Mouse (Mus musculus): Measurements from ENCODE around the gene Arhgap33. TPM values are rescaled to one million over a fixed set of nuclear protein-coding genes. Genes with fewer than 3 reads are reported as not detected.

The Arhgap33 gene
- polyA plus RNA-seq, 1 experiment from 2014 or later: 12.1 TPM

- peak within 1 kb of the TSS; percentile 4; the same call in 1 of the 2 replicates for H3K9ac ChIP-seq (ENCODE audit: low read length)
- no peak within 1 kb of the TSS; the same call in 1 of the 2 replicates for H3K4me3 ChIP-seq (ENCODE audit: low read depth, low read length)
- H3K4me2 ChIP-seq (ENCODE audit: low read depth, severe bottlenecking): peak within 1 kb of the TSS; percentile 53; the same call in 1 of the 2 replicates
- 95% methylated on average over 12 of the region's 12 CpGs for WGBS
- DNase-seq (ENCODE audit: low spot score): no peak
- H3K27ac ChIP-seq (replicated peaks; ENCODE audit: low read depth, low read length): no peak within 1 kb of the TSS
- no peaks in the 10 kb centered on the region for H3K27me3 ChIP-seq (ENCODE audit: control insufficient read depth, insufficient read depth, low read length)
- peaks cover 6% of the 10 kb centered on the region; the same call in 1 of the 2 replicates for H3K4me1 ChIP-seq (ENCODE audit: control insufficient read depth, insufficient read depth, low read length)
- H3K9me3 ChIP-seq (ENCODE audit: control insufficient read depth, low read length): no peaks in the 10 kb centered on the region
- no peak for ATAC-seq (ENCODE audit: insufficient number of reproducible peaks, low FRiP score, low TSS enrichment, low read depth)
- peaks cover 14% of the 10 kb centered on the region for H3K36me3 ChIP-seq (ENCODE audit: control insufficient read depth, insufficient read depth, low read length)
These were observed 30.2 kb upstream of the Arhgap33 start, which contains the start of gene Igflr1 for GRCm38 (mm10) chr7:30564970-30565571. TSS of gene Igflr1 (plus strand) at chr7:30565427.

- DNase-seq (ENCODE audit: low spot score) (no peak), ATAC-seq (ENCODE audit: insufficient number of reproducible peaks, low FRiP score, low TSS enrichment, low read depth) (no peak; the same call in 1 of the 2 replicates)
- 25% methylated on average over 6 of the region's 6 CpGs for whole genome bisulfite sequencing
- Histone ChIP-seq H3K9ac (ENCODE audit: low read length) (peak overlapping the region; percentile 81; the same call in 1 of the 2 replicates), H3K4me3 (ENCODE audit: low read depth, low read length) (peak overlapping the region; percentile 71), H3K4me1 (ENCODE audit: control insufficient read depth, insufficient read depth, low read length) (peaks cover 6% of the 10 kb centered on the region), H3K27ac (replicated peaks; ENCODE audit: low read depth, low read length) (peak overlapping the region; percentile 92; the same call in 1 of the 2 replicates), H3K9me3 (ENCODE audit: control insufficient read depth, low read length) (no peaks in the 10 kb centered on the region), H3K27me3 (ENCODE audit: control insufficient read depth, insufficient read depth, low read length) (no peaks in the 10 kb centered on the region), H3K36me3 (ENCODE audit: control insufficient read depth, insufficient read depth, low read length) (peaks cover 8% of the 10 kb centered on the region; the same call in 1 of the 2 replicates), H3K4me2 (ENCODE audit: low read depth, severe bottlenecking) (peak overlapping the region; percentile 53)
These were observed 29.0 kb upstream of the Arhgap33 start for GRCm38 (mm10) chr7:30563906-30564280.

- Histone ChIP-seq H3K4me2 (ENCODE audit: low read depth, severe bottlenecking) (peak within 1 kb of the TSS; percentile 53), H3K36me3 (ENCODE audit: control insufficient read depth, insufficient read depth, low read length) (peaks cover 6% of the 10 kb centered on the region; the same call in 1 of the 2 replicates), H3K4me1 (ENCODE audit: control insufficient read depth, insufficient read depth, low read length) (peaks cover 10% of the 10 kb centered on the region), H3K9me3 (ENCODE audit: control insufficient read depth, low read length) (no peaks in the 10 kb centered on the region), H3K27ac (replicated peaks; ENCODE audit: low read depth, low read length) (peak within 1 kb of the TSS; percentile 92), H3K27me3 (ENCODE audit: control insufficient read depth, insufficient read depth, low read length) (no peaks in the 10 kb centered on the region), H3K9ac (ENCODE audit: low read length) (peak within 1 kb of the TSS; percentile 81), H3K4me3 (ENCODE audit: low read depth, low read length) (peak within 1 kb of the TSS; percentile 71)
- under 1% methylated on average over 45 of the region's 45 CpGs for WGBS
- peak; percentile 96 for DNase-seq (ENCODE audit: low spot score)
- ATAC-seq (ENCODE audit: insufficient number of reproducible peaks, low FRiP score, low TSS enrichment, low read depth): peak; percentile 84
These were observed 28.5 kb upstream of the Arhgap33 start, which contains the start of the genes U2af1l4, Gm49396 and Psenen for GRCm38 (mm10) chr7:30563117-30563905. TSS of gene U2af1l4 (plus strand) at chr7:30563301. TSS of gene Gm49396 (plus strand) at chr7:30563344. TSS of gene Psenen (minus strand) at chr7:30563627.

- H3K4me1 ChIP-seq (ENCODE audit: control insufficient read depth, insufficient read depth, low read length): peaks cover 11% of the 10 kb centered on the region
- H3K36me3 ChIP-seq (ENCODE audit: control insufficient read depth, insufficient read depth, low read length): peaks cover 3% of the 10 kb centered on the region; the same call in 1 of the 2 replicates
- H3K4me3 ChIP-seq (ENCODE audit: low read depth, low read length): peak overlapping the region; percentile 71
- peak overlapping the region; percentile 53 for H3K4me2 ChIP-seq (ENCODE audit: low read depth, severe bottlenecking)
- no peak; the same call in 1 of the 2 replicates for ATAC-seq (ENCODE audit: insufficient number of reproducible peaks, low FRiP score, low TSS enrichment, low read depth)
- H3K27me3 ChIP-seq (ENCODE audit: control insufficient read depth, insufficient read depth, low read length): no peaks in the 10 kb centered on the region
- peak overlapping the region; percentile 92; the same call in 1 of the 2 replicates for H3K27ac ChIP-seq (replicated peaks; ENCODE audit: low read depth, low read length)
- DNase-seq (ENCODE audit: low spot score): no peak
- WGBS: 3% methylated on average over 27 of the region's 27 CpGs
- peak overlapping the region; percentile 44 for H3K9ac ChIP-seq (ENCODE audit: low read length)
- no peaks in the 10 kb centered on the region for H3K9me3 ChIP-seq (ENCODE audit: control insufficient read depth, low read length)
These were observed 27.8 kb upstream of the Arhgap33 start for GRCm38 (mm10) chr7:30562526-30563116.

- Histone ChIP-seq H3K4me1 (ENCODE audit: control insufficient read depth, insufficient read depth, low read length) (peaks cover 11% of the 10 kb centered on the region), H3K9me3 (ENCODE audit: control insufficient read depth, low read length) (no peaks in the 10 kb centered on the region), H3K27me3 (ENCODE audit: control insufficient read depth, insufficient read depth, low read length) (no peaks in the 10 kb centered on the region), H3K27ac (replicated peaks; ENCODE audit: low read depth, low read length) (no peak overlapping the region), H3K4me3 (ENCODE audit: low read depth, low read length) (no peak overlapping the region), H3K4me2 (ENCODE audit: low read depth, severe bottlenecking) (no peak overlapping the region), H3K36me3 (ENCODE audit: control insufficient read depth, insufficient read depth, low read length) (peaks cover 8% of the 10 kb centered on the region; the same call in 1 of the 2 replicates), H3K9ac (ENCODE audit: low read length) (peak overlapping the region; percentile 24; the same call in 1 of the 2 replicates)
- DNase-seq (ENCODE audit: low spot score) (no peak), ATAC-seq (ENCODE audit: insufficient number of reproducible peaks, low FRiP score, low TSS enrichment, low read depth) (no peak)
- WGBS: 72% methylated on average over 2 of the region's 2 CpGs
These were observed 25.4 kb upstream of the Arhgap33 start for GRCm38 (mm10) chr7:30560296-30560695.

GRCm38 (mm10) chr7:30559443-30559954 lies 24.6 kb upstream of the Arhgap33 start, which contains the start of gene Lin37:
TSS of gene Lin37 (minus strand) at chr7:30559838.
- DNase-seq (ENCODE audit: low spot score) (peak; percentile 94), ATAC-seq (ENCODE audit: insufficient number of reproducible peaks, low FRiP score, low TSS enrichment, low read depth) (peak; percentile 78)
- Histone ChIP-seq H3K36me3 (ENCODE audit: control insufficient read depth, insufficient read depth, low read length) (peaks cover 8% of the 10 kb centered on the region; the same call in 1 of the 2 replicates), H3K4me2 (ENCODE audit: low read depth, severe bottlenecking) (peak within 1 kb of the TSS; percentile 76), H3K4me1 (ENCODE audit: control insufficient read depth, insufficient read depth, low read length) (peaks cover 11% of the 10 kb centered on the region), H3K4me3 (ENCODE audit: low read depth, low read length) (peak within 1 kb of the TSS; percentile 39), H3K27me3 (ENCODE audit: control insufficient read depth, insufficient read depth, low read length) (no peaks in the 10 kb centered on the region), H3K9me3 (ENCODE audit: control insufficient read depth, low read length) (no peaks in the 10 kb centered on the region), H3K9ac (ENCODE audit: low read length) (peak within 1 kb of the TSS; percentile 62), H3K27ac (replicated peaks; ENCODE audit: low read depth, low read length) (no peak within 1 kb of the TSS)
- WGBS: under 1% methylated on average over 20 of the region's 20 CpGs

GRCm38 (mm10) chr7:30558656-30559442 lies 24.0 kb upstream of the Arhgap33 start:
- Histone ChIP-seq H3K27ac (replicated peaks; ENCODE audit: low read depth, low read length) (no peak overlapping the region), H3K27me3 (ENCODE audit: control insufficient read depth, insufficient read depth, low read length) (no peaks in the 10 kb centered on the region), H3K9me3 (ENCODE audit: control insufficient read depth, low read length) (no peaks in the 10 kb centered on the region), H3K36me3 (ENCODE audit: control insufficient read depth, insufficient read depth, low read length) (peaks cover 8% of the 10 kb centered on the region; the same call in 1 of the 2 replicates), H3K4me2 (ENCODE audit: low read depth, severe bottlenecking) (peak overlapping the region; percentile 76), H3K4me1 (ENCODE audit: control insufficient read depth, insufficient read depth, low read length) (peaks cover 6% of the 10 kb centered on the region), H3K4me3 (ENCODE audit: low read depth, low read length) (peak overlapping the region; percentile 39), H3K9ac (ENCODE audit: low read length) (peak overlapping the region; percentile 62)
- 17% methylated on average over 12 of the region's 12 CpGs for WGBS
- DNase-seq (ENCODE audit: low spot score) (no peak), ATAC-seq (ENCODE audit: insufficient number of reproducible peaks, low FRiP score, low TSS enrichment, low read depth) (no peak)

All from limb, embryonic 11.5 days (tissue).